Mouse (Mus musculus): ENCODE data around the gene Ndufs7.

Gene Ndufs7

GRCm38 (mm10) chr10:80262776-80263365 lies 13.9 kb downstream of the Ndufs7 start:
- no peak for DNase-seq (ENCODE audit: low spot score)

GRCm38 (mm10) chr10:80264341-80265148 lies 15.6 kb downstream of the Ndufs7 start:
- DNase-seq (ENCODE audit: low spot score), result peak; percentile 98

- DNase-seq (ENCODE audit: low spot score), result no peak
Observed at GRCm38 (mm10) chr10:80265149-80265486, 16.2 kb downstream of the Ndufs7 start.

GRCm38 (mm10) chr10:80270099-80270498 lies 21.2 kb downstream of the Ndufs7 start:
- no peak for DNase-seq (ENCODE audit: low spot score)

- DNase-seq (ENCODE audit: low spot score), result no peak
Observed at GRCm38 (mm10) chr10:80270734-80271181, 21.8 kb downstream of the Ndufs7 start.

GRCm38 (mm10) chr10:80271186-80271843 lies 22.4 kb downstream of the Ndufs7 start:
- no peak for DNase-seq (ENCODE audit: low spot score)

GRCm38 (mm10) chr10:80271870-80272585 lies 23.1 kb downstream of the Ndufs7 start:
- DNase-seq (ENCODE audit: low spot score), result no peak

GRCm38 (mm10) chr10:80273847-80274246 lies 24.9 kb downstream of the Ndufs7 start:
- no peak for DNase-seq (ENCODE audit: low spot score)

GRCm38 (mm10) chr10:80276238-80276637 lies 27.3 kb downstream of the Ndufs7 start:
- DNase-seq (ENCODE audit: low spot score), result no peak

GRCm38 (mm10) chr10:80278390-80278789 lies 29.5 kb downstream of the Ndufs7 start:
- no peak for DNase-seq (ENCODE audit: low spot score)

- no peak for DNase-seq (ENCODE audit: low spot score)
Observed at GRCm38 (mm10) chr10:80279273-80279672, 30.4 kb downstream of the Ndufs7 start.

GRCm38 (mm10) chr10:80281304-80281703 lies 32.4 kb downstream of the Ndufs7 start:
- DNase-seq (ENCODE audit: low spot score), result no peak

GRCm38 (mm10) chr10:80281921-80282371 lies 33.0 kb downstream of the Ndufs7 start:
- peak; percentile 92 for DNase-seq (ENCODE audit: low spot score)

- DNase-seq (ENCODE audit: low spot score), result no peak
Observed at GRCm38 (mm10) chr10:80282481-80283441, 33.8 kb downstream of the Ndufs7 start.

- peak; percentile 51 for DNase-seq (ENCODE audit: low spot score)
Observed at GRCm38 (mm10) chr10:80285222-80286070, 36.5 kb downstream of the Ndufs7 start.

GRCm38 (mm10) chr10:80288097-80288496 lies 39.2 kb downstream of the Ndufs7 start:
- no peak for DNase-seq (ENCODE audit: low spot score)

- DNase-seq (ENCODE audit: low spot score), result no peak
Observed at GRCm38 (mm10) chr10:80288657-80289056, 39.7 kb downstream of the Ndufs7 start.

- peak; percentile 97 for DNase-seq (ENCODE audit: low spot score)
Observed at GRCm38 (mm10) chr10:80292251-80293146, 43.6 kb downstream of the Ndufs7 start, which contains the start of gene Rps15. Gene Rps15 (plus strand): TSS chr10:80292453.

GRCm38 (mm10) chr10:80293325-80293724 lies 44.4 kb downstream of the Ndufs7 start:
- peak; percentile 49 for DNase-seq (ENCODE audit: low spot score)

All from MN1 (cell line).